Mouse (Mus musculus): ENCODE data around the gene Dscaml1. TPM values are rescaled to one million over a fixed set of nuclear protein-coding genes. Genes with fewer than 3 reads are reported as not detected.

The Dscaml1 gene
- polyA plus RNA-seq, 1 experiment from 2014 or later, result 0.23 TPM

Other genes starting within 250 kb of the Dscaml1 start
- 0.15 and 0.30 TPM in 2 replicates for gene BC049352, start 244.6 kb upstream of the Dscaml1 start, polyA plus RNA-seq (2015; fragmentation: Nextera tagmentation; extraction: Ambion mirVana)
- gene Tmprss4, start 222.5 kb upstream of the Dscaml1 start, polyA plus RNA-seq (2015; fragmentation: Nextera tagmentation; extraction: Ambion mirVana), result 22.6 and 23.2 TPM in 2 replicates
- gene Il10ra, start 157.5 kb upstream of the Dscaml1 start, polyA plus RNA-seq (2015; fragmentation: Nextera tagmentation; extraction: Ambion mirVana), result 1.3 and 1.4 TPM in 2 replicates
- gene Tmprss13, start 107.5 kb upstream of the Dscaml1 start, polyA plus RNA-seq (2015; fragmentation: Nextera tagmentation; extraction: Ambion mirVana), result 14.6 and 14.7 TPM in 2 replicates
- 120 and 122 TPM in 2 replicates for gene Fxyd6, start 56.4 kb upstream of the Dscaml1 start, polyA plus RNA-seq (2015; fragmentation: Nextera tagmentation; extraction: Ambion mirVana)
- gene Fxyd2, start 27.0 kb upstream of the Dscaml1 start, polyA plus RNA-seq (2015; fragmentation: Nextera tagmentation; extraction: Ambion mirVana), result 3.0 and 4.7 TPM in 2 replicates